In genomic region chr2:91649152-91649551, GRCm38 (mm10) we compare ENCODE assay signal across 8 mouse cellular contexts. TPM values are rescaled to one million over a fixed set of nuclear protein-coding genes. Genes with fewer than 3 reads are reported as not detected.
DNase-seq lines count a peak whose midpoint lies in the region; ATAC-seq and TF ChIP-seq lines count a peak whose summit lies in the region.

No protein-coding gene starts in this region.

- H3K36me3 ChIP-seq in lung, embryonic 14.5 days (ENCODE audit: insufficient read depth), result peaks cover 57% of the 10 kb centered on the region
- H3K36me3 ChIP-seq in hindbrain, embryonic 11.5 days (ENCODE audit: control insufficient read depth, insufficient read depth, low read length), result peaks cover 15% of the 10 kb centered on the region
- peaks cover 44% of the 10 kb centered on the region for H3K36me3 ChIP-seq in midbrain, embryonic 14.5 days (ENCODE audit: control insufficient read depth, insufficient read depth, low read length)

- no peak for TF ChIP-seq CTCF in lung, embryonic 14.5 days (IDR thresholded peaks at IDR 0.05; ENCODE audit: low read depth)

- ATAC-seq in lung, embryonic 14.5 days (ENCODE audit: insufficient read depth), result no peak
- peak; percentile 28; the same call in 1 of the 2 replicates for ATAC-seq in hindbrain, embryonic 11.5 days (ENCODE audit: low FRiP score)
- no peak for ATAC-seq in midbrain, embryonic 14.5 days (ENCODE audit: low FRiP score, low TSS enrichment)

- peak overlapping the region; percentile 99 for H3K4me2 ChIP-seq in lung, embryonic 14.5 days
- peak overlapping the region; percentile 97 for H3K4me2 ChIP-seq in hindbrain, embryonic 11.5 days (replicated peaks; ENCODE audit: low read depth, low read length)
- H3K4me2 ChIP-seq in midbrain, embryonic 14.5 days (ENCODE audit: low read length), result peak overlapping the region; percentile 99

- DNase-seq in lung, embryonic 14.5 days, result no peak
- no peak for DNase-seq in lung, postnatal 25 days (ENCODE audit: low spot score)
- DNase-seq in cerebellum, postnatal 10 days, result peak; percentile 29 to 37
- no peak for DNase-seq in hindbrain, embryonic 11.5 days (ENCODE audit: low spot score)
- no peak for DNase-seq in midbrain, embryonic 14.5 days
- DNase-seq in layer of hippocampus, adult 9-11 months, result no peak
- no peak for DNase-seq in layer of hippocampus, adult 18-20 months (ENCODE audit: low spot score in 2 of 2)
- no peak for DNase-seq in urinary bladder, postnatal 10 days (ENCODE audit: low spot score)

- peaks cover 4% of the 10 kb centered on the region; the same call in 1 of the 2 replicates for H3K4me1 ChIP-seq in lung, embryonic 14.5 days (ENCODE audit: insufficient read depth)
- 0 out of 2 replicates have a peak, but pooled peaks cover 2% of the 10 kb centered on the region for H3K4me1 ChIP-seq in hindbrain, embryonic 11.5 days (replicated peaks; ENCODE audit: control insufficient read depth, insufficient read depth, low read length)
- peaks cover 19% of the 10 kb centered on the region for H3K4me1 ChIP-seq in midbrain, embryonic 14.5 days (ENCODE audit: control insufficient read depth, insufficient read depth, low read length)

- peak overlapping the region; percentile 71 for H3K9ac ChIP-seq in lung, embryonic 14.5 days
- H3K9ac ChIP-seq in hindbrain, embryonic 11.5 days (ENCODE audit: low read depth, low read length), result peak overlapping the region; percentile 91
- peak overlapping the region; percentile 91 for H3K9ac ChIP-seq in midbrain, embryonic 14.5 days (replicated peaks; ENCODE audit: low read length)

- no peaks in the 10 kb centered on the region for H3K9me3 ChIP-seq in lung, embryonic 14.5 days (ENCODE audit: low read depth, low read length)
- H3K9me3 ChIP-seq in hindbrain, embryonic 11.5 days (ENCODE audit: control insufficient read depth, low read length), result no peaks in the 10 kb centered on the region
- no peaks in the 10 kb centered on the region for H3K9me3 ChIP-seq in midbrain, embryonic 14.5 days (ENCODE audit: control insufficient read depth, low read length)

- H3K27ac ChIP-seq in lung, embryonic 14.5 days (ENCODE audit: low read depth), result peak overlapping the region; percentile 92; the same call in 1 of the 2 replicates
- H3K27ac ChIP-seq in hindbrain, embryonic 11.5 days (ENCODE audit: low read depth, low read length), result peak overlapping the region; percentile 78
- H3K27ac ChIP-seq in midbrain, embryonic 14.5 days (replicated peaks; ENCODE audit: low read depth, low read length), result peak overlapping the region; percentile 80; the same call in 1 of the 2 replicates

- 2% methylated on average over 15 of the region's 15 CpGs for WGBS in lung, embryonic 14.5 days
- WGBS in hindbrain, embryonic 11.5 days, result 5% methylated on average over 15 of the region's 15 CpGs
- WGBS in midbrain, embryonic 14.5 days, result 5% methylated on average over 15 of the region's 15 CpGs

- no peaks in the 10 kb centered on the region for H3K27me3 ChIP-seq in lung, embryonic 14.5 days (ENCODE audit: insufficient read depth, low read length)
- no peaks in the 10 kb centered on the region for H3K27me3 ChIP-seq in hindbrain, embryonic 11.5 days (ENCODE audit: control insufficient read depth, insufficient read depth, low read length)
- no peaks in the 10 kb centered on the region for H3K27me3 ChIP-seq in midbrain, embryonic 14.5 days (ENCODE audit: control insufficient read depth, insufficient read depth, low read length)

- H3K4me3 ChIP-seq in lung, embryonic 14.5 days (ENCODE audit: low read depth, low read length), result peak overlapping the region; percentile 66
- H3K4me3 ChIP-seq in hindbrain, embryonic 11.5 days (ENCODE audit: low read depth, low read length), result peak overlapping the region; percentile 75
- peak overlapping the region; percentile 90 for H3K4me3 ChIP-seq in midbrain, embryonic 14.5 days (replicated peaks; ENCODE audit: low read depth, low read length)

RNA-seq across cellular contexts. Expression of gene Zfp408, which starts 0.4 kb away (rescaled TPM):
- polyA plus RNA-seq in lung, embryonic 14.5 days (2014; fragmentation: Nextera tagmentation; extraction: Ambion mirVana), result 6.1 and 7.0 TPM in 2 replicates
- 6.5 and 10.2 TPM in 2 replicates for polyA plus RNA-seq in hindbrain, embryonic 11.5 days (2014; fragmentation: Nextera tagmentation; extraction: Ambion mirVana)
- 8.3 and 10.8 TPM in 2 replicates for polyA plus RNA-seq in midbrain, embryonic 14.5 days (2014; fragmentation: Nextera tagmentation; extraction: Ambion mirVana)
- 1 to 10 TPM; 7.2 to 9.4 TPM for total RNA-seq in layer of hippocampus, adult 18-20 months (2021)

RNA-seq across cellular contexts. Expression of gene Arhgap1, which starts 0.5 kb away (rescaled TPM):
- polyA plus RNA-seq in lung, embryonic 14.5 days (2014; fragmentation: Nextera tagmentation; extraction: Ambion mirVana), result 125 and 132 TPM in 2 replicates
- 79.6 and 86.8 TPM in 2 replicates for polyA plus RNA-seq in hindbrain, embryonic 11.5 days (2014; fragmentation: Nextera tagmentation; extraction: Ambion mirVana)
- polyA plus RNA-seq in midbrain, embryonic 14.5 days (2014; fragmentation: Nextera tagmentation; extraction: Ambion mirVana), result 96.1 and 101 TPM in 2 replicates
- 10 to 100 TPM; 62.1 to 65.6 TPM for total RNA-seq in layer of hippocampus, adult 18-20 months (2021)

RNA-seq across cellular contexts. Expression of gene F2, which starts 12.9 kb away (rescaled TPM):
- 0.09 TPM in 1 of 2 replicates, not detected in the other for polyA plus RNA-seq in lung, embryonic 14.5 days (2014; fragmentation: Nextera tagmentation; extraction: Ambion mirVana)
- polyA plus RNA-seq in hindbrain, embryonic 11.5 days (2014; fragmentation: Nextera tagmentation; extraction: Ambion mirVana), result 0.27 and 0.29 TPM in 2 replicates
- 0.11 TPM in 2 replicates for polyA plus RNA-seq in midbrain, embryonic 14.5 days (2014; fragmentation: Nextera tagmentation; extraction: Ambion mirVana)
- total RNA-seq in layer of hippocampus, adult 18-20 months (2021), result not detected

Comparison
In these comparisons a context has a peak if more than half of its experiments do, and no peak if none do; other contexts are left out.
1. DNase-seq: peak in cerebellum, postnatal 10 days (2 of 2); none in lung, embryonic 14.5 days (single experiment), lung, postnatal 25 days (single experiment), hindbrain, embryonic 11.5 days (single experiment), midbrain, embryonic 14.5 days (single experiment), layer of hippocampus, adult 9-11 months (single experiment), layer of hippocampus, adult 18-20 months (0 of 2) and urinary bladder, postnatal 10 days (single experiment).
2. Peak in every context shown above with its lines, with median percentiles within 50 percentile points of each other: H3K27ac ChIP-seq, H3K4me2 ChIP-seq, H3K4me3 ChIP-seq and H3K9ac ChIP-seq.